Mouse (Mus musculus): ENCODE measurements at regions not wholly inside any gene's neighbourhood (a gene's known extent, or its start where the extent isn't known, plus 50 kb on each side); places are given as distances from the start of the nearest gene placed in this dataset.

GRCm38 (mm10) chr4:56264626-56265025 is 475.2 kb upstream of the Gm26657 start:
- no peak for DNase-seq (ENCODE audit: low spot score)

- peak; percentile 42 for DNase-seq (ENCODE audit: low spot score)
These were observed 476.0 kb upstream of the Gm26657 start for GRCm38 (mm10) chr4:56263822-56264221.

GRCm38 (mm10) chr4:56262589-56262988 is 477.3 kb upstream of the Gm26657 start:
- no peak for DNase-seq (ENCODE audit: low spot score)

- no peak for DNase-seq (ENCODE audit: low spot score)
These were observed 477.9 kb upstream of the Gm26657 start for GRCm38 (mm10) chr4:56261992-56262391.

- no peak for DNase-seq (ENCODE audit: low spot score)
These were observed 487.5 kb upstream of the Gm26657 start for GRCm38 (mm10) chr4:56252375-56252774.

- no peak for DNase-seq (ENCODE audit: low spot score)
These were observed 488.1 kb upstream of the Gm26657 start for GRCm38 (mm10) chr4:56251766-56252165.

GRCm38 (mm10) chr4:56250611-56251010 is 489.3 kb upstream of the Gm26657 start:
- DNase-seq (ENCODE audit: low spot score) = no peak

- DNase-seq (ENCODE audit: low spot score) = no peak
These were observed 496.0 kb upstream of the Gm26657 start for GRCm38 (mm10) chr4:56243863-56244262.

- DNase-seq (ENCODE audit: low spot score) = no peak
These were observed 501.1 kb upstream of the Gm26657 start for GRCm38 (mm10) chr4:56238496-56239488.

- no peak for DNase-seq (ENCODE audit: low spot score)
These were observed 508.5 kb upstream of the Gm26657 start for GRCm38 (mm10) chr4:56231414-56231813.

GRCm38 (mm10) chr4:56230451-56230850 is 509.4 kb upstream of the Gm26657 start:
- DNase-seq (ENCODE audit: low spot score) = no peak

- DNase-seq (ENCODE audit: low spot score) = no peak
These were observed 513.4 kb upstream of the Gm26657 start for GRCm38 (mm10) chr4:56226493-56226892.

GRCm38 (mm10) chr4:56224542-56224941 is 515.3 kb upstream of the Gm26657 start:
- DNase-seq (ENCODE audit: low spot score) = peak; percentile 19

- peak; percentile 68 for DNase-seq (ENCODE audit: low spot score)
These were observed 517.7 kb upstream of the Gm26657 start for GRCm38 (mm10) chr4:56222023-56222776.

GRCm38 (mm10) chr4:56220531-56220930 is 519.3 kb upstream of the Gm26657 start:
- no peak for DNase-seq (ENCODE audit: low spot score)

GRCm38 (mm10) chr4:56209499-56209898 is 530.4 kb upstream of the Gm26657 start:
- DNase-seq (ENCODE audit: low spot score) = no peak

GRCm38 (mm10) chr4:56207726-56208125 is 532.1 kb upstream of the Gm26657 start:
- DNase-seq (ENCODE audit: low spot score) = no peak

GRCm38 (mm10) chr4:56205069-56205468 is 534.8 kb upstream of the Gm26657 start:
- no peak for DNase-seq (ENCODE audit: low spot score)

GRCm38 (mm10) chr4:56193365-56193764 is 546.5 kb upstream of the Gm26657 start:
- DNase-seq (ENCODE audit: low spot score) = no peak

- peak; percentile 7 for DNase-seq (ENCODE audit: low spot score)
These were observed 547.4 kb upstream of the Gm26657 start for GRCm38 (mm10) chr4:56192516-56192915.

GRCm38 (mm10) chr4:56179566-56179965 is 560.3 kb upstream of the Gm26657 start:
- DNase-seq (ENCODE audit: low spot score) = no peak

- no peak for DNase-seq (ENCODE audit: low spot score)
These were observed 560.9 kb upstream of the Gm26657 start for GRCm38 (mm10) chr4:56178844-56179481.
